Mouse (Mus musculus): ENCODE results near the gene Atp8b2. TPM values are rescaled to one million over a fixed set of nuclear protein-coding genes. Genes with fewer than 3 reads are reported as not detected.

Gene Atp8b2
- total RNA-seq, 2 experiments from 2014 or later, result 44.3 to 52.3 TPM

DNA sequence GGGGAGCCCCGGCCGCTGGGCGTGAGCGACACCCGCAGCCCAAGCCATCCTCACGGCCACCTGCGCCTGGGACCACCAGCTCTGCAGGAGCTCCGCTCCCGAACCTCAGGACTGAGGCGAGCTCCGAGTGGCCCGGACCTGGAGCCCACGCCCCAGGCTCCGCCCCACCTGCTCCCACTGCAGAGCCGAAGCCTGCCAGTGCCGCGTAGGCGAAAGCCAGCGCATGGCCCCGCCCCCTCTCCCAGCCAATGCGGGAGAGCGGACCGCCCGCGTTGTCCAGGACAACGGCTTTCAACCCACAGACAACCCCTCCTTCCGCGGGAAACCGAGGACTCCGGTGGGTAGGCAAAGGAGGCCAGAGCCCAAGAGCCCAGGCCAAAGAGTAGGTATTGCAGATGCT, 2.8 kb downstream of the Atp8b2 start:
- DNase-seq, result peak; percentile 96

DNA sequence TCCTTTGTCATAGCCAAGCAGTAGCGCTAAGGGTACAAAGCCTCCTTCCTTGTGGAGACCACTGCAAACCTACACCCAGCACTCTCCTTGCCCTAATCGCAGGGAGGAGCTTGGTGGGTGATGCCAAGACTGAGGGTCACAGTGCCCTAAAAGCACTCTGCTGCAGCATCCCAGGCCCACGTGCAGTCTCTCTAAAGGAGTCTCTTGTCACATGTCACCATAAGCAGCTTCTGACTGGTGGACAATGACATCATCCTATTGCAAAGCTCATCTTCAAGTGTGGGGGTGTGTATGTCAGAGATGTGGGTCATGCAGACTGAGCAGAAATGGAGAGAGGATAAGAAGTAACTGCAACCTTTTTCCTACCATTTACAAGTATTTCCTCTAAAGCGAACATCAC, 3.9 kb downstream of the Atp8b2 start:
- DNase-seq, result no peak

DNA sequence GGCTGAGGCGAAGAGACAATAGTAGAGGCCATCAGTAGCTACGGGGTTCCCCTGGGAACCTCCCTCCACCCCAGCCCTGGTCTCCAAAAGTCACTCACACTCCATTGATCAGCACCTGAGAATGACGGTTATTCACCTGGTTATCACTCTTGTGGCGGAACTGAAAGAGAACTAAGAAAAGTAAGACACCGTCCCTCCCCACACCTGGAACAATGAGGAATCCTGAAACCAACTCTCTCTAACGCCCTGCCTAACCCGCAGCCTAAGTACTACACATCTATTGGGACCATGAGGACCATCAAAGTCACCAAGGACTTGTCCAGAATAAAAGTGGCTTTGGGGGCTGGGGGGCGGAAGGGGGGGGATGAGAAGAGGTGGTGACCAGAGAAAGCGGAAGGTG, 5.4 kb downstream of the Atp8b2 start:
- DNase-seq, result no peak

DNA sequence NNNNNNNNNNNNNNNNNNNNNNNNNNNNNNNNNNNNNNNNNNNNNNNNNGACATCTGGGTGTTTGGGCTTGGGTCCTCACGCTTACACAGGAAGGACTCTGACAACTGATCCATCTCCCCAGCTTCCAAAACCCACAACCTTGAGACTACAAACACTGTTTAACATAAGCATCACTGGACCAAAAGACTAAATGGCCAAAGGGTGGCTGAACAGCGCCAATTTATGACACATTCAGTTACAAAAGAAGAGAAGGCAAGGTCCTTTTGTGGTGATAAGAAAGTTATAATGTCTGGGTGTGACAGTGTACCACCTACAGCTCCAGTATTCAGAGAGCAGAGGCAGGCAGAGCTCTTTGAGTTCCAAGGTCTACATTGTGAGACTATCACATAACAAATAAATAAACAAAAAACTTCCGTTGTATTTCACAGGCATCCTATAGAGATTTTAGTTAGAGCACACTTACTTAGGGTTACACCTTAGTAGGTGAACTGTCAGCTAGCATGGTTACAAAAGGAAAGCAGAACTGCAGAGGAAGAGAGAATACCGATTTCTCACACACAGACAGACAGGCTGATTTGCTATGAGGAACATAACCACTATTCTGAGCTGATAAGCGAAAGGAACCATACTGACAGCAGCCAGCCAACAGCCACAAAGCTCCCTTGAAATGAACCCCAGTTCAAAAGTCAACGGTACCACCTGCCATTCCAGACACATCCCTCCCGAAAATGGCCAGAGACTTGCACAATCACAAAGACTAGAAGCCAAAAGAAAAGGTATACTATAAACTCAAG, 6.9 kb downstream of the Atp8b2 start:
- no peak for DNase-seq

DNA sequence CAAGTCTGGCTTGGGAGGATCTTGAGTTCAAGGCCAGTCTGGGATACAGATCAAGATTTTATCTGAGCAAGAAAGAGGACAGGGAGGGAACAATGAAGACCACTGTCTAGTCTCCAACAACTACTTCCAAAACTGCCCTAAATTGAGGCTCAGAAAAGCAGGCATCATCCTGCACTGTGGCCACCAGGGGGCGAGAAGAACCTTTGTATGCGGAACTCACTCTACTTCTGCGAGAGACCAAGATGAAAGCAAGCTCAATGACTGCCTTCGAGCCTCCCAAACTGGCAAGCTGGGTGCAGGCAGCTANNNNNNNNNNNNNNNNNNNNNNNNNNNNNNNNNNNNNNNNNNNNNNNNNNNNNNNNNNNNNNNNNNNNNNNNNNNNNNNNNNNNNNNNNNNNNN, 9.9 kb downstream of the Atp8b2 start:
- peak; percentile 86 for DNase-seq

DNA sequence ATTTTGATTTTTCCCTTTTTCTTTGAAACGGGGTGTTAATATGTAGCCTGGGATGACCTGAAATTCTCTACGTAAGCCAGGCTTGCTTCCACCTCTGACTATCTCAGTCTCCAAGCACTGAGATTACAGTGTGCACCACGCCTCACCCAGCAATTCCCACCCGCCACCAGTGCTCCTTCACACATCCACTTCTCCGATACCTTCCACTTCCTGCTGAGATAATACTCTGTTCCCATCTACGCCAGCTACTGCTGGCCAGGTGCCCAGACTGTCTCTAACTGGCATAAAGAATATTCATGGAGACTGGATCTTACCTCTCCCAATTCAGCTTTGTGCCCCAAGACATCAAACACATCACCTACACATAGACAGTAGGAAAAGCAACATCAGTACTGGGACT, 14.7 kb downstream of the Atp8b2 start:
- no peak for DNase-seq

DNA sequence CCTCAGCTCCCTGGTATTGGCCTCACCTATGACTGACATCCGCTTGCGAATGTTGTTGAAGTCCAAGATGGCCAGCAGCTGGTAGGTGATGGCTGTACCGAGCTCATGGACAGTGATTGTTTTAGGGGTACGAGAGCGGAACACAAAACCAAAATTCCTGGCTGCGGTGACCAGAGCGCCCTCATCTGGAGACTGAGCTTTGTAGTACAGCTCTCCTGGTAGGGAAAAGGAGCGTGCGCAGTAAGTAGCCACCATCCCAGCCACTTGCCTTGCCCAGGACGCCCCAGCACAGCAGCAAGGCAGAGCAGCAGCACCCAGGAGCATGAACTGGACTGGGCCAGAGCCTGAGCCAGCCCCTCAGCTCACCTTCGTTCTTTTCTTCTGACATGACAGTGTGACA, 15.3 kb downstream of the Atp8b2 start:
- no peak for DNase-seq

DNA sequence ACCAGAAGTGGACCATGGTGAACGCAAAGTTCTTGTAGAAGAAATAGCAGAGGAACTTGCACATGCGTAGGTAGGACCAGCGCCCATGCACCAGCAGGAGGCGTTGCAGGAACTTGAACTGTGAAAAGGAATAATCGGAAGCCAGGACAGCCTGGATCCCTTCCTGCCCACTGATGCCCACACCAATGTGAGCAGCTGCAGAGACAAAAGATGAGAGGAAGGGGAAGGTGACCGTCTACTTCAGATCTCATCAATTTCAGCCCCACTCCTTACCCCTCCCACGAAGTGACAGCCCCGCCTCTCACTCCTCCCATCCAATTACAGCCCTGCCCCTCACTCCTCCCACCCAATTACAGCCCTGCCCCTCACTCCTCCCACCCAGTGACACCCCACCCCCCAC, 18.3 kb downstream of the Atp8b2 start:
- no peak for DNase-seq

DNA sequence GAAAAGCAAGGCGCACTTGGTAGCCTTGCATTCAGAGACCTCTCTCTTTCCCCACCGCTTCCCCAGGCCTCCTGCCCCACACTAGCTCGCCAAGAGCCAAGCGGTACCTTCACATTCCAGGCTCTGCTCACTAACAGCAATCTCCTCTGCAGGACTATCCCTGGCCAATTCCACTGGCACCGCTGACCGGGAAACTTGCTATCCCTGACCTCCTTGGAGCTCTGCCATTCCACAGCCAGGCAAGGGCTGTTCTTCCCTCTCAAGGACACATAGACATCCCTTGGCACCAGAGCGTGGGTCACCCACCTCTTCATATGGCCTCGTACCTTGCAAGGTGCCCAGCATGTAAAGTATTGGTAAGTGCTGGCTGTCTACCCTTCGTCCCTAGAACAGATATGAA, 20.4 kb downstream of the Atp8b2 start:
- DNase-seq, result peak; percentile 76

DNA sequence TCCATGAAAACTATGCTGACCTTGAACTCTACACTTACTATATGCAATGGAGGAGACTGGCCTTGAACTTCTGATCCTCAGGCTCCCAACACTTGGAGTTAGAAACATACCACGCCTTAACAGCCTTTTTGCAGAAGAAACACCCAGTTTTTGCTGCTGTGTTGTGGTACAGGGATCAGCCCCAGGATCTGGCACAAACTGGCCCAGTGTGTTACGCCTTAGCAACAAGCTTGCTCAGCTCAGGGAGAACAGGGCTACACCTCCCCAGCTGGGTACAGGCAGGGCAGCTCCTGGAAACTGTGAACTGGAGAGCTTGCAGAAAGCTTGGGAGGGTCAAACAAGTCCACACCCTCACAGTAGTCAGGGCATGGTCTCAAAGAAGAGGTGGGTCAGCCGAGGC, 26.8 kb downstream of the Atp8b2 start:
- DNase-seq, result no peak

DNA sequence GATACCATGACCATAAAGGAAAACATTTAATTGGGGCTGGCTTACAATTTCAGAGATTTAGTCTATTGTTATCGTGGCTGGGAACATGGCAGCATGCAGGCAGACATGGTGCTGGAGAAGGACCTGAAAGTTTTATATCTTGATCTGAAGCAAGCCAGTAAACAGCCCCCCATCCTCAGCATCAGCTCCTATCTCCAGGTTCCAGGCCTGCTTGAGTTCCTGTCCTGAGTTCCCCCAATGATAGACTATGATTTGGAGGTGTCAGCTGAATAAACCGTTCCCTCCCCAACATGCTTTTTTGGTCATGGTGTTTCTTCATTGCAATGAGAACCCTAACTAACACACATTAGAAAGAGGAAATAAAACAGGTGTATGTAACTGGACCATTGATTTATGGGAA, 30.4 kb downstream of the Atp8b2 start:
- DNase-seq, result no peak

DNA sequence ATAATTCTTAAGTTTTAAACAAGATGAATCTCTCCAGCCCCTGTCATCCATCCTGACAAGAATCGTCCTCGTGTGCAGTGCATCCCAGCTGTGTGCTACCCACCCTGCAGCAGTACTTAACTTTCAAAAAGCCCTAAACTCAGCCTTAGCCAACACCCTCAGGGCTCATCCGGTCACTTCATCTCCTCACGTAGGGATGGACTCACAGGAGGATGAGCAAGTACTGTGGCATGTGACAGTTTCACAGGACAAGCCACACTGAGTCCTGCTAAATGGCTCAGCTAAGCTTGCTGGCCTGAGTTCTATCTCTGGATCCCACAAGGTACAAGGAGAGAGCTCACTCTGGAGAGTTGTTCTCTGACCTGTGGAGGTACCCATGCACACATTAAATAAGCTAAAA, 34.4 kb downstream of the Atp8b2 start:
- DNase-seq, result no peak

DNA sequence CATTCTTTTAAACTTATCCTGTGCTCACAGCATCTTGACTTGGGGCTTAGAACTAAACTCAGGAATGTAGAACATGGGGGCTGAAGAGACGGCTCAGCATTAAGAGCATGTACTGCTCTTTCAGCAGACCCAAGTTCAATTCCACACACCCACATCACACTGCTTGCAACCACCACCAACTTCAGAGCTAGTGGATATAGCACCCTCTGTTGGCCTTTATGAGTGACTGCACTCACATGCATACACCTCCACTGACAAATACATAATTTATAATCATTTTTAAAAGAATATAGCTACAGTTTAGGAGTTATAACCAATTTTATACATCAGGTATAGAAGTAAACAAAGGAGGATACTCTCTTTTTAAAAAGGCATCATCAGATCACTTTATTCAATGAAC, 36.9 kb downstream of the Atp8b2 start:
- DNase-seq, result no peak

DNA sequence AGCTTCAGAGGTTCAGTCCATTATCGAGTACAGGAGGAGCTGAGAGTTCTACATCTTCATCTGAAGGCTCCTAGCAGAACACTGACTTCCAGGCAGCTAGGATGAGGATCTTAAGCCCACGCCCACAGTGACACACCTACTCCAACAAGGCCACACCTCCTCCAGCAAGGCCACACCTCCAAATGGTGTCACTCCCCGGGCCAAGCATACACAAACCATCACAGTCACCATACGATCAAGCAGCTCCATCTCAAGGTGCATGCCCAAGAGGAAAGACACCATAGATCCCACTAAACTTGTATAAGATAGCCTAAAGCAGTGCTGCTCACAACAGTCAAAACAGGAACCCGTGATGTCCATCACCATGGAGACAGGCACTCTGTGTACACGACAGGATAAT, 42.6 kb downstream of the Atp8b2 start:
- no peak for DNase-seq

DNA sequence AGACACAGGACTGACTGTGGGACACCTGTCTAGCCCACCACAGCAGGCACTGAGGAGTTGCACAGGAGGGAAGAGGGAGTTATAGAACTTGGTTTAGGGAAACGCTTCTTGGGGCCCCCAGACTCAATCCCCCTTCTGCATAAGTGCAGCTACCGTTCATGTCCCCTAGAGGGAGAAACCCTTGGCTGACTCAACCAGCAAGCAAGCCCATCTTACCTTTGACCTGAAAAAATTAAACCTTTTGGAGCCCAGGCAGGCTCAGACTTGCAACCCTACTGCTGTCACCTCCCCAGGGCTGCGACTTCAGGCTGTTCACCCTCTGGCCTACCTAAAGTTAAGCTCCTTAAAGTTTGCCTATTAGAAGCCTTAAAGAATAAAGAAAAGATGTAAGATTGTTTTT, 45.9 kb downstream of the Atp8b2 start:
- no peak for DNase-seq

DNA sequence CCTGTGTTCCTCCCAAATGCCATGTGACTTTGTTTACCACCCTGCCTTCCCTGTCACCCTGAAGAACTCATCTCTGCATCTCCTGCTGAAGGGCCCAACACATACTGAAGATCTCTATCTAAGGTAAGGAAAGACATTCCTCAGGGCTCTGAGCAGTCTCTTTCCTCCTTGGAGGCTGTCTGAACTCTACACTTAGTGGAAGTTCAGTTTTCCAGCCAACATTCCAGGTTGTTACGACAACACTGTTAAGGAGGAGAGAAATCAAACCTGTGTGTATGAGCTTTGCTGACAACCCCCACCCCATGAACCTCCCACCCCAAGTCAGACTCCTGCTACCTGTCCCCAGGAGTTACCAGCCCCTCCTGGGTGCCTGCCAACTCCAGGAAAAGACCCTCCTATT, 46.7 kb downstream of the Atp8b2 start:
- no peak for DNase-seq

DNA sequence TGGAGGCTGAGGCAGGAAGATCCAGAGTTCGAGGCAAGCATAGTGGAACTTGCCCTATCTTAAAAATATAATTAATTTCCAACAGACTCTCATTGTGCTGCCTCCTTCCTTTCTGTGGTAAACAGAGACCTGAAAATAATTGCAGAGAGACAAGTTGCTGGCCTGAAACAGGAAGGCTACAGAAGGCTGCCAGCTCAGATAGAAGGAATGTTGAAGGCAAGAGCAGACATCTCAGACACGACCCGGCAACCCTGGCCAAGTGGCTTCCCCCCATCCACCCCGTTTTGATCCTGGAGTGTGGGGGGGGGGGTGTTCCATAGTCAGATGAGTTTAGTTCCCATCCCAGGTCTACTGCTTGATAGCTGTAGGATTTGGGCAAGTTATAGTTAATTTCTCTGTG, 48.6 kb downstream of the Atp8b2 start:
- DNase-seq, result no peak

DNA sequence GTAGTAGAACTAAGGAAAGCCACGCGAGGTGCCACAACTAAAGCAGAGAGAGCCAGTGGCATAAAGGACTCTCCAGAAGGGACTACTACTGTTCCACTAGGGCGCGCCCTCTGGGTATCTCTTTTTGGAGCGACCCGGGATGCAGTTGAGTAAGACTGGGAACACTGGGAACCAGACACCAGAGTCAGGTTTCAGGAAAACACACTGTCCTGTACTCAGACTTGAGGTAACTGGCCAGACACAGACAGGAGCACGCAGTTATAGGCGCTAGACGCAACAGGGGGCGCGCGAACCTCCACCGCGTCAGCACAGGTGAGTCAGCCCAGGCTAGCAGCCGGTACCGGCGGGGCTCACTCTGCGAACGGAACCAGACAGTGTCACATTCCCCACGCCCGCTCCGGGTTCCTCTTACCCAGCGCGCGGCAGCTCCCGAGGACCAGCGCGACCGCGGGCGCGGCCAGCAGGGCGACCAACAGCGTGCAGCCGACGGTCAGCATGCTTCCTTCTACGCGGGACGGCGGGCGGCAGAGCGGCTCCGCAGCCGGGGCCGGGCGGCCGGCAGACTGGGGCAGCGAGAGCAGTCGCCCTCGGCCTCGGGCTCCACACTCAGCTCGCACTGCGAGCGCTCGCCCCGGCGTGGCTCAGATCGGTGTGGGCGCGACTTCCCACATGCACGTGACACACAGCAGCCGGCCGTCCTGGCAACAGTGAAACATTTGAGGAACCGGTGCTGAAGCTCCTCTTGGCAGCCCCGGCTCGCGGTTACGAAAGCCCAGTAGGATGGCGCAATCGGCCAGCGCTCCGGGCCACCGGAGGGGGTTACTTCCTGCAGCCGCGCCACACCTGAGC, 50.5 kb downstream of the Atp8b2 start, which contains the start of gene Il6ra:
TSS of gene Il6ra (minus strand) at position 654 of the 849 bp plus-strand sequence.
- DNase-seq, result peak; percentile 92

DNA sequence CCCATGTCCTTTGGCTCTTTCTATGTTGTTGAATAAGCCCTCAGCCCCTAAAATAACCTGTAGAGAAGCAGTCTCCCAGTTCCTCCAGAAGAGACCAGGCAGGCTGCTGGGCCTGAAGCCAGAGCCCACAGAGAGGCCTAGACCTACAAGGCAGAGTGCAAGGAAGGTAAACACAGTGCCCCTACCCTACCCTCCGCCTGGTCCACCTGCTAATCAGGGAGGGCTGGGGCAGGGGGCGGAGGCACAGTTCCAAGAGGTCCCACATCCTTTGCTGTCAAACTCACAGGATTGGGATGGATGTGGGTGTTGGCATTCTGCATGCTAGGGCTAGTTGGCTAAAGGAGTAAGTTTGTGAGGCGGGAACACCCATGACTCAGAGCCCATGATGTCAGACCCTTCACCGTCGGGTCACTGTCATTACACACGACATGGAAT, 51.2 kb downstream of the Atp8b2 start:
- no peak for DNase-seq

DNA sequence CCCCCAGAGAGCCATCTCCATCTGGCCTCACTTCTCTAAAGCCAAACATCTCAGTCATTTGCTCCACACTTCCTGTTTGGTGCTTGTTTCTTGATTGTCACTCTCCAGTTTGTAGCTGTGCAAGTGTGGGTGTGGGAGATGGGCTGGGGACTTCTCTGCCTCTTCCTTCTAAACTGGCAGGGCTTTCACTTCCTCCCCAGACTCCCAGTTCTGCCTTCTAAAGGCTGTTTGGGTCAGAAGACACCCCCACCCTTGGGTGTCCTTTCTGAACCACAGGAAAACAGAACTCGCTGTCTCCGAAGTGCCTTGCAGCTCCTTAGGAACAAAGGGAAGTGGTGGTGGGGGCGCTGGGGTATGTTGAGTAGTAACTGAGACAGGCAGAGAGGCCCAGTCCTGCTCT, 52.1 kb downstream of the Atp8b2 start:
- no peak for DNase-seq

DNA sequence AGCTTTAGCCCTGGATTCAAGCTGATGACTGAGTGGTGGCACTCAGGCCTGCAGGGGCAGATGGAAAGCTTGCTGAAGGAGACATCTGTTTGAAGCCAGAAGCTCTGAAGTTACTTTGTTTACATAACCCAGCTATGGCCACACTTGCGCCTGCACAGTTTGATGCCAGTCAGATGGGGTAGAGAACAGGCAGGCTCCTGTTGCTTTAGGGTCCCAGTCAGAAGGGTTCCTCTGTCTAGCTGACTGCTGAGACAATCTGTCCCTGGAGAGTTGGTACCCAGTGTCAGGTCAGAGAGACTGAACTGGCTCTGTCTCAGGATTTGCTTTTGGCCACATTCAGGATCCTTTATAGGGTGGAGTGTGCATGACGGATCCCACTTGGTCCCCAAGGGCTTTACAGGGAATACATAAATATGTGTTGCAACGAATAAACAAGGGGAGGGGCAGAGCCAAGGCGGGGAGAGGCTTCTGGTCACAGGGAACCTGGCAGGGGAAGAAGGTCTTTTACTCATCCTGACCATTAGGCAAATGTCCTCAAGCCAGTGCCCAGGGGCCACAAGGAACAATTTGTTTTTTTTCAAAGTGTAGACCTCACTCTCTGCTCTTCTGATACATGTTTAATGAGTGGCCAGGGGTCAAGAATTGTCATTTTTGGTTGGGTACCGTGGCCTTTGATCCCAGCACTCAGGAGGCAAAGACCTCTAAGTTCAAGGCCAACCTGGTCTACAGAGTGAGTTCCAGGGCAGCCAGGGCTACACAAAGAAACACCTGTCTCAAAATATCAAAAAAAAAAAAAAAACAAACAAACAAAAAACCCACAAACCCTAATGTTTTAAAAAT, 53.4 kb downstream of the Atp8b2 start:
- DNase-seq, result no peak

DNA sequence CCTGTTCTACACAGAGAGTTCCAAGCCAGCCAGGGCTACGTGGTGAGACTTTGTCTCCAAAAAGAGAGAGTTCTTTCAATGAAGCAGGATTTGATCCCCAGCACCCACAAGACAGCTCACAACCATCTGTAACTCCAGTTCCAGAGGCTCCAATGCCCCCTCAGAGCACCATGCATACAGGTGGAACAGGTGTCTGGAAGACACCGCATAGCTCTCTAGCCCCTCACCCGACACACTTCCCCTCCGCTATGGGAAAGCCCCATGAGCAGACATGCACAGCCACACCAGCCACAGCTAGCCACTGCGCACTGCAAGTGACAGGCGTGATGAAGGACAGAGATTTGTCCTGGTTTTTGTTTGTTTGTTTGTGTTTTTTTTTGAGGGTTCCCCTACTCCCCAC, 54.5 kb downstream of the Atp8b2 start:
- no peak for DNase-seq

DNA sequence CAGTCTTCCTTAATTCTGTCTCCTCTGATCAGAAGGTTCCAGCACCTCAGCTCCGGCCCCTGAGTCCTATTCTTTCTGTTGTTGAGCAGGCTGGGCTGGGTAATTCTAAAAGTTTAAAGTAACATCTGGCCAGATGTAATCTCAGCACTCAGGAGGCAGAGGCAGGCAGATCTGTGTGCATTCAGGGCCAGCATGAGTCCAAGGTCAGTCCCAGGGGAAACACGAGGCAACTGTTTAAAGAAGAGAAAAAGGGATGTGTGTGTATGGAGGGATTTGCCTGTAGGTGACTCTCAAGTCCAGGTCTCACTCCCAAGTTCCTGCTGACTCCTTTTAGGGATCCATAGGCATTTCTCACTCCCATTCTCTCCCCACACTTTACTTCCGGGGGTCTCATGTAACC, 55.5 kb downstream of the Atp8b2 start:
- no peak for DNase-seq
